Mouse (Mus musculus): ENCODE results near the gene Tmprss9. TPM values are rescaled to one million over a fixed set of nuclear protein-coding genes. Genes with fewer than 3 reads are reported as not detected.

Tmprss9 gene
- total and polyA plus RNA-seq, 3 experiments = 0.04 TPM; not detected in 2

Other genes starting within 250 kb of the Tmprss9 start
Only the 20 nearest of the 25 such genes appear.
- gene Mknk2, start 193.7 kb upstream of the Tmprss9 start, total RNA-seq (2012; rRNA removed) = 91.5 and 110 TPM in 2 replicates
- 121 and 138 TPM in 2 replicates for gene Mknk2, start 193.7 kb upstream of the Tmprss9 start, total RNA-seq (2014; rRNA removed)
- gene Mknk2, start 193.7 kb upstream of the Tmprss9 start, polyA plus RNA-seq (2012; ENCODE audit: insufficient read length, low read depth) = 175 and 199 TPM in 2 replicates
- gene Mob3a, start 169.9 kb upstream of the Tmprss9 start, total RNA-seq (2012; rRNA removed) = 56.9 and 71.7 TPM in 2 replicates
- gene Mob3a, start 169.9 kb upstream of the Tmprss9 start, total RNA-seq (2014; rRNA removed) = 65.2 and 71.4 TPM in 2 replicates
- 75.0 and 84.2 TPM in 2 replicates for gene Mob3a, start 169.9 kb upstream of the Tmprss9 start, polyA plus RNA-seq (2012; ENCODE audit: insufficient read length, low read depth)
- gene Izumo4, start 169.7 kb upstream of the Tmprss9 start, total RNA-seq (2012; rRNA removed) = 8.1 and 9.6 TPM in 2 replicates
- gene Izumo4, start 169.7 kb upstream of the Tmprss9 start, total RNA-seq (2014; rRNA removed) = 2.7 and 4.3 TPM in 2 replicates
- 5.9 TPM in 2 replicates for gene Izumo4, start 169.7 kb upstream of the Tmprss9 start, polyA plus RNA-seq (2012; ENCODE audit: insufficient read length, low read depth)
- 48.1 and 49.4 TPM in 2 replicates for gene Ap3d1, start 129.6 kb upstream of the Tmprss9 start, total RNA-seq (2012; rRNA removed)
- 24.2 and 28.4 TPM in 2 replicates for gene Ap3d1, start 129.6 kb upstream of the Tmprss9 start, total RNA-seq (2014; rRNA removed)
- gene Ap3d1, start 129.6 kb upstream of the Tmprss9 start, polyA plus RNA-seq (2012; ENCODE audit: insufficient read length, low read depth) = 46.5 and 57.0 TPM in 2 replicates
- 13.3 and 15.5 TPM in 2 replicates for gene Dot1l, start 116.6 kb upstream of the Tmprss9 start, total RNA-seq (2012; rRNA removed)
- gene Dot1l, start 116.6 kb upstream of the Tmprss9 start, total RNA-seq (2014; rRNA removed) = 2.7 and 3.3 TPM in 2 replicates
- gene Dot1l, start 116.6 kb upstream of the Tmprss9 start, polyA plus RNA-seq (2012; ENCODE audit: insufficient read length, low read depth) = 30.9 and 43.8 TPM in 2 replicates
- gene Sf3a2, start 73.7 kb upstream of the Tmprss9 start, total RNA-seq (2012; rRNA removed) = 29.0 and 36.5 TPM in 2 replicates
- gene Sf3a2, start 73.7 kb upstream of the Tmprss9 start, total RNA-seq (2014; rRNA removed) = 7.8 and 12.4 TPM in 2 replicates
- gene Sf3a2, start 73.7 kb upstream of the Tmprss9 start, polyA plus RNA-seq (2012; ENCODE audit: insufficient read length, low read depth) = 136 and 153 TPM in 2 replicates
- gene Plekhj1, start 73.2 kb upstream of the Tmprss9 start, total RNA-seq (2012; rRNA removed) = 63.8 and 81.8 TPM in 2 replicates
- 51.5 and 63.4 TPM in 2 replicates for gene Plekhj1, start 73.2 kb upstream of the Tmprss9 start, total RNA-seq (2014; rRNA removed)
- 119 and 123 TPM in 2 replicates for gene Plekhj1, start 73.2 kb upstream of the Tmprss9 start, polyA plus RNA-seq (2012; ENCODE audit: insufficient read length, low read depth)
- gene Amh, start 66.6 kb upstream of the Tmprss9 start, total RNA-seq (2012; rRNA removed) = 0.59 and 0.71 TPM in 2 replicates
- gene Amh, start 66.6 kb upstream of the Tmprss9 start, total RNA-seq (2014; rRNA removed) = 0.43 TPM in 1 of 2 replicates, not detected in the other
- gene Amh, start 66.6 kb upstream of the Tmprss9 start, polyA plus RNA-seq (2012; ENCODE audit: insufficient read length, low read depth) = 0.78 and 1.1 TPM in 2 replicates
- gene Jsrp1, start 58.4 kb upstream of the Tmprss9 start, total RNA-seq (2012; rRNA removed) = 0.34 and 0.72 TPM in 2 replicates
- 0.30 and 0.35 TPM in 2 replicates for gene Jsrp1, start 58.4 kb upstream of the Tmprss9 start, total RNA-seq (2014; rRNA removed)
- 0.95 and 1.1 TPM in 2 replicates for gene Jsrp1, start 58.4 kb upstream of the Tmprss9 start, polyA plus RNA-seq (2012; ENCODE audit: insufficient read length, low read depth)
- gene Oaz1, start 45.2 kb upstream of the Tmprss9 start, total RNA-seq (2012; rRNA removed) = 899 and 966 TPM in 2 replicates
- gene Oaz1, start 45.2 kb upstream of the Tmprss9 start, total RNA-seq (2014; rRNA removed) = 792 and 1,081 TPM in 2 replicates
- 646 and 664 TPM in 2 replicates for gene Oaz1, start 45.2 kb upstream of the Tmprss9 start, polyA plus RNA-seq (2012; ENCODE audit: insufficient read length, low read depth)
- gene Lingo3, start 27.8 kb upstream of the Tmprss9 start, total RNA-seq (2012; rRNA removed) = 0.08 and 0.21 TPM in 2 replicates
- not detected in 2 replicates for gene Lingo3, start 27.8 kb upstream of the Tmprss9 start, total RNA-seq (2014; rRNA removed)
- not detected in 2 replicates for gene Lingo3, start 27.8 kb upstream of the Tmprss9 start, polyA plus RNA-seq (2012; ENCODE audit: insufficient read length, low read depth)
- gene Lsm7, start 16.6 kb upstream of the Tmprss9 start, total RNA-seq (2012; rRNA removed) = 374 and 409 TPM in 2 replicates
- gene Lsm7, start 16.6 kb upstream of the Tmprss9 start, total RNA-seq (2014; rRNA removed) = 411 and 435 TPM in 2 replicates
- gene Lsm7, start 16.6 kb upstream of the Tmprss9 start, polyA plus RNA-seq (2012; ENCODE audit: insufficient read length, low read depth) = 171 and 198 TPM in 2 replicates
- 19.0 and 23.7 TPM in 2 replicates for gene Sppl2b, start 16.6 kb upstream of the Tmprss9 start, total RNA-seq (2012; rRNA removed)
- 12.3 and 13.8 TPM in 2 replicates for gene Sppl2b, start 16.6 kb upstream of the Tmprss9 start, total RNA-seq (2014; rRNA removed)
- gene Sppl2b, start 16.6 kb upstream of the Tmprss9 start, polyA plus RNA-seq (2012; ENCODE audit: insufficient read length, low read depth) = 24.1 and 30.0 TPM in 2 replicates
- 279 and 313 TPM in 2 replicates for gene Timm13, start 29.1 kb downstream of the Tmprss9 start, total RNA-seq (2012; rRNA removed)
- 137 and 139 TPM in 2 replicates for gene Timm13, start 29.1 kb downstream of the Tmprss9 start, total RNA-seq (2014; rRNA removed)
- 292 and 344 TPM in 2 replicates for gene Timm13, start 29.1 kb downstream of the Tmprss9 start, polyA plus RNA-seq (2012; ENCODE audit: insufficient read length, low read depth)
- 23.6 and 25.8 TPM in 2 replicates for gene Lmnb2, start 46.4 kb downstream of the Tmprss9 start, total RNA-seq (2012; rRNA removed)
- 22.2 and 23.7 TPM in 2 replicates for gene Lmnb2, start 46.4 kb downstream of the Tmprss9 start, total RNA-seq (2014; rRNA removed)
- 20.7 and 23.6 TPM in 2 replicates for gene Lmnb2, start 46.4 kb downstream of the Tmprss9 start, polyA plus RNA-seq (2012; ENCODE audit: insufficient read length, low read depth)
- gene Gadd45b, start 58.2 kb downstream of the Tmprss9 start, total RNA-seq (2012; rRNA removed) = 36.2 and 52.5 TPM in 2 replicates
- gene Gadd45b, start 58.2 kb downstream of the Tmprss9 start, total RNA-seq (2014; rRNA removed) = 19.3 and 24.4 TPM in 2 replicates
- 14.9 and 16.4 TPM in 2 replicates for gene Gadd45b, start 58.2 kb downstream of the Tmprss9 start, polyA plus RNA-seq (2012; ENCODE audit: insufficient read length, low read depth)
- 0.46 and 0.47 TPM in 2 replicates for gene Gng7, start 143.1 kb downstream of the Tmprss9 start, total RNA-seq (2012; rRNA removed)
- not detected in 2 replicates for gene Gng7, start 143.1 kb downstream of the Tmprss9 start, total RNA-seq (2014; rRNA removed)
- 0.24 and 0.68 TPM in 2 replicates for gene Gng7, start 143.1 kb downstream of the Tmprss9 start, polyA plus RNA-seq (2012; ENCODE audit: insufficient read length, low read depth)
- not detected in 2 replicates for gene Diras1, start 153.8 kb downstream of the Tmprss9 start, total RNA-seq (2012; rRNA removed)
- not detected in 2 replicates for gene Diras1, start 153.8 kb downstream of the Tmprss9 start, total RNA-seq (2014; rRNA removed)
- gene Diras1, start 153.8 kb downstream of the Tmprss9 start, polyA plus RNA-seq (2012; ENCODE audit: insufficient read length, low read depth) = not detected in 2 replicates
- 6.3 and 7.2 TPM in 2 replicates for gene Slc39a3, start 165.6 kb downstream of the Tmprss9 start, total RNA-seq (2012; rRNA removed)
- gene Slc39a3, start 165.6 kb downstream of the Tmprss9 start, total RNA-seq (2014; rRNA removed) = 3.5 and 3.9 TPM in 2 replicates
- gene Slc39a3, start 165.6 kb downstream of the Tmprss9 start, polyA plus RNA-seq (2012; ENCODE audit: insufficient read length, low read depth) = 4.2 and 4.3 TPM in 2 replicates
- gene Sgta, start 188.3 kb downstream of the Tmprss9 start, total RNA-seq (2012; rRNA removed) = 104 and 110 TPM in 2 replicates
- 61.1 and 67.6 TPM in 2 replicates for gene Sgta, start 188.3 kb downstream of the Tmprss9 start, total RNA-seq (2014; rRNA removed)
- 118 and 123 TPM in 2 replicates for gene Sgta, start 188.3 kb downstream of the Tmprss9 start, polyA plus RNA-seq (2012; ENCODE audit: insufficient read length, low read depth)

Data from CH12.LX (cell line).